Mouse (Mus musculus) small intestine, adult 2 months (tissue): Measurements from ENCODE around the gene Hdac4. TPM values are rescaled to one million over a fixed set of nuclear protein-coding genes. Genes with fewer than 3 reads are reported as not detected.

ENCODE experiments used
- H3K27ac ChIP-seq: fragments of 200-500 bp; 2 replicates; pipeline ENCODE4 v1.5.1; 2012; ENCODE audit warnings: low read depth, low read length, control low read depth, inconsistent platforms; ENCODE audit not compliant: insufficient read depth
- H3K27me3 ChIP-seq: fragments of 200-500 bp; 2 replicates; pipeline ENCODE4 v1.6.1; 2012; ENCODE audit warnings: mild to moderate bottlenecking, moderate library complexity, low read length, inconsistent platforms; ENCODE audit not compliant: control insufficient read depth, insufficient read depth
- H3K36me3 ChIP-seq: fragments of 200-500 bp; 2 replicates; pipeline ENCODE4 v1.6.1; 2012; ENCODE audit warnings: mild to moderate bottlenecking, low read length, control low read depth, inconsistent platforms; ENCODE audit not compliant: control insufficient read depth, insufficient read depth
- H3K4me1 ChIP-seq: fragments of 200-500 bp; 2 replicates; pipeline ENCODE4 v1.6.1; 2012; ENCODE audit warnings: low read length, inconsistent platforms, mixed read lengths; ENCODE audit not compliant: control insufficient read depth, insufficient read depth, insufficient read length
- H3K4me3 ChIP-seq: fragments of 200-500 bp; 2 replicates; pipeline ENCODE4 v1.5.1; 2012; ENCODE audit warnings: low read depth, mild to moderate bottlenecking, control low read depth, inconsistent platforms, low read length, moderate library complexity
- CTCF ChIP-seq: fragments of 200-500 bp; IDR thresholded peaks from 2 replicates; pipeline ENCODE4 v1.5.1; 2012; ENCODE audit warnings: low read depth, mild to moderate bottlenecking, control low read depth, inconsistent platforms, low read length, moderate library complexity, mixed read lengths; ENCODE audit not compliant: insufficient replicate concordance, insufficient read length; ENCODE audit errors: extremely low read depth
- POLR2A ChIP-seq: fragments of 200-500 bp; IDR thresholded peaks from 2 replicates; pipeline ENCODE4 v1.6.1; 2012; ENCODE audit warnings: low read depth, mild to moderate bottlenecking, control low read depth, inconsistent platforms, low read length, moderate library complexity
- WGBS: fragments of 180-500 bp; shearing (Covaris S2); methylation state at CpG from one replicate; pipeline ENCODE4 v1.1.7; 2018; 5-methylcytosine and 5-hydroxymethylcytosine counted together
- polyA plus RNA-seq: library from polyadenylated mRNA; depleted of rRNA; stranded (reverse); fragments of >200 nt; gene quantifications from 2 replicates; pipeline ENCODE4 v1.2.3, GENCODE M21; 2012

Gene Hdac4
- polyA plus RNA-seq, 1 experiment: 21.0 TPM

DNA sequence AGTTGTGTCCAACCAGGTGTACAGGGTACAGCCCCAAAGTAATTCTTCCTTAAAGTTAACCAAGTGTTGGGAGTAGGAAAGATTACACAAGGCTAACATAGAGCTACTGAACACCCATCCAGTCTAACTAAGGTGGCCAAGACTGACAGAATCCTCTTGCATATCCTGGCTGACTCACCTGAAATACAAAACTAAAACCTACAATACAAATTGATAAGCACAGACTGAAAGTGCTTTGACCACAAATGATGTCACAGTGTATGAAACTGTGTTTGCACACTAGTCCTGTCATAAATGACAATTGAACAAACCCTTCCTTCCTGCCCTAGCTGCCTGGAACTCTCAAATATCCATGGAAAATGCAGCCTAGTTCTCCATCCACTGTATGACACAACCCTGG, 144.5 kb downstream of the Hdac4 start:
- TF ChIP-seq POLR2A (no peak), CTCF (no peak)
- Histone ChIP-seq H3K4me1 (peaks cover 6% of the 10 kb centered on the region; the same call in 1 of the 2 replicates), H3K27me3 (no peaks in the 10 kb centered on the region), H3K27ac (no peak overlapping the region), H3K36me3 (no peaks in the 10 kb centered on the region), H3K4me3 (no peak overlapping the region)

DNA sequence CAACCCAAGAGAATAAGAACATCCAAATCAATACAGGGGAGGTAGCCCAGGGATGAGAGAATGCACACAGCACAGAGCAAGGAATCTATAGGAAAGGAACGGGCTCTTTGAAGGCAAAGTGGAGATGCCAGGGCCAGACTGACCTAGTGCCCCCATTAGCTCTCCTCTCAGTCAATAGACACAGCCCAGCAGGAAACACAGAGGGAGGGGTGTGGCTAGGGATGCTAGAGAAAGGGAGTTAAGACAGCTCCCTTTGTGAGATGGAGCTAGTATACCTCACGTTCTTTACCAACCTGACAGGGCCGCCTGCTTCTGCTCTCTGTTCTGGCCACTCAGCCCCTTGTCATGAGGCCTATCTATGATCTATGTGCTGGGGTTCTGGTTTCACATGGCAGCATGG, 144.9 kb downstream of the Hdac4 start:
- 72% methylated on average over 3 of the region's 3 CpGs for WGBS
- peaks cover 10% of the 10 kb centered on the region; the same call in 1 of the 2 replicates for H3K4me1 ChIP-seq
- H3K27ac ChIP-seq: no peak overlapping the region
- TF ChIP-seq CTCF (no peak), POLR2A (no peak)
- no peak overlapping the region for H3K4me3 ChIP-seq
- H3K36me3 ChIP-seq: no peaks in the 10 kb centered on the region
- H3K27me3 ChIP-seq: no peaks in the 10 kb centered on the region

DNA sequence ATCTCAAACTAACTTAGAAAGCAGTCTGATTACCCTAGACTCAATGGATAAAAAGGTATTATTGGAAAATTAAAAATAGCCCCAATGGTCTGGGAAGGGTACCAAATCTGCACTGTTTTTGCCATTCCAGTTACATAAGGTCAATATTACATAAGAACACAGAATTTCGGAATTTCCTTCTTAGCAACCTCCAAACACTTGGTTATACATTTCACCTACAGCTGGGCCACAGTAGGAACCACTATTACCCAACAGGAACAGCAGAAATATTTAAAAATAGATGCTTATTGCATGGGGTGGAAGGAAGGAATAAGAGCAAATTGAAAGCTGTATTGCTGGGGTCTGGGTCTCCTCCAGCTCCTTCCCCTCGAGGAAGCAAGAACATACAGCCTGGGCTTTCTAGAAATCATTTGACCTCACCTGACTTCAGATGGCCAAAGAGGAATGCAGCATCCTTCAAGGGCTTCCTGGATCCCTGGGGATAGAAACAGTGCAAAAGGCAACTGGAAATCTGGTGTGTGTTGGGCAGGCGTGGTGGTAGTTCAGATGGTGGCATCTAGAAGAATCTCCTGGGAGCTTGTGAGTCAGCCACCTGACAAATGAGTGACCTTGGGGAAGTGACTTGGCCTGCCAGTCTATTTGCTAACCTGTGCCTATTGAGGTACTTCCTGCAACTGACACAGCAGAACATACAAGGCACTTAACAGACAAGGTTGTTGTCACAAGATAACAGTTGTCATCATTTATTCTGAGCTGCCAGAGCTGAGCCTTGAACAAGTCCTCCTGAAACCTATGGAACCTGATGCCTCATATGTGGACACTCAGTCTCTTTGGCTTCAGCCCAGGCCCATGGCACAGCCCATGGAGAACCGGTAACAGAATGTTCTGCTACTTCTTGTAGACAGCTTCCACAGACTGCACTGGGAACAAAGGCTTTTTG, 146.8 kb downstream of the Hdac4 start:
- TF ChIP-seq POLR2A (no peak), CTCF (no peak)
- 60% methylated on average over 4 of the region's 4 CpGs for WGBS
- no peaks in the 10 kb centered on the region for H3K36me3 ChIP-seq
- H3K27ac ChIP-seq: no peak overlapping the region; the same call in 1 of the 2 replicates
- H3K27me3 ChIP-seq: no peaks in the 10 kb centered on the region
- no peak overlapping the region for H3K4me3 ChIP-seq
- peaks cover 10% of the 10 kb centered on the region; the same call in 1 of the 2 replicates for H3K4me1 ChIP-seq

DNA sequence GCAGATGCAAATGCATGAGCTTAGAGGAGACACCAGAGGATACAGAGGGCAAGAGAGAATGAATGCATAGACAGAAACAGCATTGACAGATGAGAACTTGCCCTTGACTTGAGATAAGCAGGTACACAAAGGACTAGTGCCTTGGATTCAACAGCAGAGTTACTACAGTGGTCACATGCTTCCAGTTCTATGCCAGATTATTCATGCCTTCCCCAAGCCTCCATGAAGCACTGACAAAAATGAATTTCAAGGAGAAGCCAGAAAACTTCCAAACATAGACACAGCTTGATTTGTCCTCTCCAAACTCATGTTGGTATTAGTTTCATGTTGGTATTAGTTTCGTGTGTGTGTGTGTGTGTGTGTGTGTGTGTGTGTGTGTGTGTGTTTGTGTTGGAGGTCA, 149.8 kb downstream of the Hdac4 start:
- no peaks in the 10 kb centered on the region for H3K27me3 ChIP-seq
- H3K4me3 ChIP-seq: no peak overlapping the region
- H3K4me1 ChIP-seq: peaks cover 5% of the 10 kb centered on the region; the same call in 1 of the 2 replicates
- TF ChIP-seq POLR2A (no peak), CTCF (no peak)
- no peak overlapping the region for H3K27ac ChIP-seq
- WGBS: 90% methylated on average over 1 of the region's 1 CpGs
- no peaks in the 10 kb centered on the region for H3K36me3 ChIP-seq

DNA sequence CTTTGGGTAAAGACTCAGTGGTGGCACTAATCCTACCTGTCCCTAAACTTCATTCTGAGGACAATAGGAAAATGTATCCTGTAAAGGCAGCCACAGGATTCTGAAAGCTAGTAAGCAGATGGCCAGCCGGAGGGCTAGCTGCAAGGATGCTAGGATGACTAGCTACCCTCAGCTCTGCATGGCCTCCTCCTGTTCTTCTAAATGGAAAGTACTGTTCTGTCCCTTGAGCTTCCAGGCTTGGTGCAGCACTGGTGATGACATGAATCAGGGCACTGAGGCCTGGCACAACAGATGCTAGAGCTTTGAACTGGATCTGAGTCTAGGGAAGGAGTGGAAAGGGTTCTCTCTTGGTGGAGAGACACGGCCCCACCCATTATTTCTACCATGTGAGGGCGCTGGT, 150.6 kb downstream of the Hdac4 start:
- 90% methylated on average over 3 of the region's 3 CpGs for WGBS
- Histone ChIP-seq H3K4me1 (peaks cover 5% of the 10 kb centered on the region; the same call in 1 of the 2 replicates), H3K27me3 (no peaks in the 10 kb centered on the region), H3K27ac (no peak overlapping the region), H3K4me3 (no peak overlapping the region), H3K36me3 (no peaks in the 10 kb centered on the region)
- TF ChIP-seq CTCF: no peak
- no peak for TF ChIP-seq POLR2A

DNA sequence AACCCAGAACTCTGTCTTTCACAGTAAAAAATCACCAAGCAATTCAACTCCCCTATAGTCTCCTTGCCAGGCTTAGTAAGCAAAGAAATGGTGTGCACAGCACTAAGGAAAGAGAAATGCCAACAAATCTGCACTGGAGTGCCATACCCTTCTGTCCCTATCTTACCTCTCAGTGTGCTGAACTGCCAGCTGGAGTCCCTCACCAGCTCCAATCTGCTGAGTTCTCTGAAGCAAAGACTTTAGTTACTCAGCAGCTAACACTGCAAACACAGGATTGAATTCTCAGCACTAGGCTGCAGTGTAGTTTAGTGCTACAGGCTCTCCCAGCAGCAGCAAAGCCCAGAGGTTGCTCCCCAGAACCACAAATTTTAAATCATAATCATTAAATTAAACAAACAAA, 151.5 kb downstream of the Hdac4 start:
- no peak overlapping the region for H3K27ac ChIP-seq
- no peaks in the 10 kb centered on the region for H3K27me3 ChIP-seq
- H3K4me3 ChIP-seq: no peak overlapping the region
- no peaks in the 10 kb centered on the region for H3K36me3 ChIP-seq
- H3K4me1 ChIP-seq: peaks cover 5% of the 10 kb centered on the region; the same call in 1 of the 2 replicates
- TF ChIP-seq POLR2A: no peak
- TF ChIP-seq CTCF: no peak

DNA sequence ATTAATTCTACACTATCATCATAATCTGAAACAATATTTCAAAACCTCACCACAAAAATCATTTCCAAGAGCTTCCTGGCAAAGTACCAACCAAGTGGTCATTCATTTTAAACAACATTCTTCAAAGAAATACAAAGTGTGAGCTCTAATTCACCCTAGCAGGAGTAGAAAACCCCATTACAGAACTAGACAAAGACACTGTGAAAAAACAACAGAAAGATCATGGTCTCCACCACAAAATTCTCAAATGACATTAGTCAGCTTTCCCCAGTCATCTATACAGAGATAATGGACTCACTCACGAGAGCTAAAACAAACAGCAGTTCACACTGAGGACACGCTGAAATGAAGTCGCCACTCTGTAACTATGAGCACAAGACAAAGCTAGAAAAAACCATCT, 153.4 kb downstream of the Hdac4 start:
- Histone ChIP-seq H3K27me3 (no peaks in the 10 kb centered on the region), H3K4me3 (no peak overlapping the region), H3K27ac (no peak overlapping the region), H3K36me3 (no peaks in the 10 kb centered on the region), H3K4me1 (peaks cover 5% of the 10 kb centered on the region; the same call in 1 of the 2 replicates)
- WGBS: 51% methylated on average over 3 of the region's 3 CpGs
- TF ChIP-seq CTCF: no peak
- no peak for TF ChIP-seq POLR2A
